Mouse (Mus musculus) kidney, adult 2 months (tissue): Measurements from ENCODE around the gene Ddias.

Experiments used
- CTCF ChIP-seq: fragments of 200-500 bp; conservative IDR thresholded peaks from 2 replicates; pipeline ENCODE4 v1.5.1; 2011; ENCODE audit warnings: low read depth, mild to moderate bottlenecking, control low read depth, low read length, moderate library complexity, mixed read lengths; ENCODE audit not compliant: insufficient read depth, insufficient read length
- POLR2A ChIP-seq: fragments of 200-500 bp; IDR thresholded peaks from one replicate; pipeline ENCODE4 v1.6.1; 2011; ENCODE audit warnings: low read depth, low read length, control low read depth

DNA sequence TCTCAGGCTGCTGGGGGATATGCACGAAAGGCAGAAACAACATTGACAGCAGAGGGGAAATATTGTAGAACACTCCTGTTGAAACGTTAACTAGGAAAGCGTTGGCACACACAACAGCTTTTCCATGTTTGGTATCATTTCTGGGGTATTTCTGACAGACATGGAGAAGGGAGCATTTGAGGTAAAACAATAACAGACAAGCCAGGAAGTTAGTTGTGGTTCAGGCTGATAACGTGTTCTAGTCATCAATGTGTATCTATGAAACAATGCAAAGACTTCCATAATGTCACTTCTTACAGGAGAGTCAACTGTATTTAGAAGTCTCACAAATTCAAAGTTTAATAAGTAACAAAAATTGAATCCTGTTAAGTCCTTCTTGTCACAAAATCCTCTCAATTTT is 2.5 kb downstream of the Ddias start:
- no peak for TF ChIP-seq CTCF
- TF ChIP-seq POLR2A: no peak
